Mouse (Mus musculus): Measurements from ENCODE around the gene Msi2. TPM values are rescaled to one million over a fixed set of nuclear protein-coding genes. Genes with fewer than 3 reads are reported as not detected.

Gene Msi2
- polyA plus RNA-seq, 1 experiment from 2014 or later: 2.9 TPM

DNA sequence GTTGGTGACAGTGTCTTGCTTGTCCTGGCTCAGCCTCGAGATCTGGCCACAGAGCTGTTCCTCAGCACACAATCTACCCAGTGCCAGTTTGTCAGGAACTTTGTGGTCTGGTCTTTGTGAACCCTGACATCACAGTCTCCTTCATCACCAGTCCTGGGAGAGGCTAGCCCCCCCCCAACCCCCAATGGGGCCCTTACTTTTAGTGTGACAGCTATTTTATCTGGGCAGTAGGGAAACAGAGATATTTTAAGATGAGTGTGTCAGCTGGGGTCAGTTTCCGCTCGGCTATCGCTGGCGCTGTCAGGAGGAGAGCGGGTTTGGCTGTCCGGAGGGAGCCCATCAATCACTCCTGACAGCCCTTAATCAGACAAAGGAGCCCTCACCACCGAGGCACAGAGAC is 404.8 kb downstream of the Msi2 start:
- Histone ChIP-seq H3K27ac (ENCODE audit: low read length) (no peak overlapping the region), H3K4me1 (ENCODE audit: control insufficient read depth, low read depth, low read length) (no peaks in the 10 kb centered on the region), H3K36me3 (ENCODE audit: control insufficient read depth, insufficient read depth) (no peaks in the 10 kb centered on the region), H3K9me3 (replicated peaks; ENCODE audit: control insufficient read depth, low read length) (no peaks in the 10 kb centered on the region), H3K4me3 (ENCODE audit: low read depth, low read length) (no peak overlapping the region), H3K4me2 (ENCODE audit: low read depth, low read length) (no peak overlapping the region), H3K27me3 (ENCODE audit: control insufficient read depth, insufficient read depth, low read depth, low read length) (no peaks in the 10 kb centered on the region), H3K9ac (ENCODE audit: low read depth, low read length) (no peak overlapping the region)
- WGBS (ENCODE audit: insufficient replicate concordance): 4% methylated on average over 8 of the region's 8 CpGs
- 0 out of 2 replicates have a peak, but pooled peaks have one; percentile 5 for ATAC-seq (ENCODE audit: low read depth)

DNA sequence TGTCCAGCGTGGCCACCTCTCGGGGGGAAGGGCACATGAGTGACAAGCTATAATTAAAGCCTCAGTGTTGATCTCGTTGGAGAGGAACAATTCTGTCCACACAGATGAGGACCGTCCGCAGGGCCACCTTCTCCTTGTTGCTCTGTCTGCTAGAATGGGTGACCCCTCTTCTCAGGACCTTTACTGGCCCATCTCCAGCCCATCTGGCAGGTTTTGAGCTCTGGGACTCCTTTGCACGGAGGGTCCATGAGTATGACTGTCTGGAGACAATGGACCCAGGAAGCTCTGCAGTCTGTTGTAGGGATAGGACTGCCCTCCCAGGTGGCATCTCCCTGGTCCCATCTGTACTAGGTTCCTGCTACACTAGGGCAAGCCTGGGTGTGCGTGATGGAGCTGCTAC is 406.7 kb downstream of the Msi2 start:
- no peaks in the 10 kb centered on the region for H3K36me3 ChIP-seq (ENCODE audit: control insufficient read depth, insufficient read depth)
- no peak overlapping the region for H3K4me3 ChIP-seq (ENCODE audit: low read depth, low read length)
- H3K4me2 ChIP-seq (ENCODE audit: low read depth, low read length): no peak overlapping the region
- no peak for ATAC-seq (ENCODE audit: low read depth)
- 51% methylated on average over 7 of the region's 7 CpGs for WGBS (ENCODE audit: insufficient replicate concordance)
- H3K4me1 ChIP-seq (ENCODE audit: control insufficient read depth, low read depth, low read length): no peaks in the 10 kb centered on the region
- no peak overlapping the region for H3K27ac ChIP-seq (ENCODE audit: low read length)
- no peaks in the 10 kb centered on the region for H3K27me3 ChIP-seq (ENCODE audit: control insufficient read depth, insufficient read depth, low read depth, low read length)
- H3K9ac ChIP-seq (ENCODE audit: low read depth, low read length): no peak overlapping the region
- no peaks in the 10 kb centered on the region for H3K9me3 ChIP-seq (replicated peaks; ENCODE audit: control insufficient read depth, low read length)

DNA sequence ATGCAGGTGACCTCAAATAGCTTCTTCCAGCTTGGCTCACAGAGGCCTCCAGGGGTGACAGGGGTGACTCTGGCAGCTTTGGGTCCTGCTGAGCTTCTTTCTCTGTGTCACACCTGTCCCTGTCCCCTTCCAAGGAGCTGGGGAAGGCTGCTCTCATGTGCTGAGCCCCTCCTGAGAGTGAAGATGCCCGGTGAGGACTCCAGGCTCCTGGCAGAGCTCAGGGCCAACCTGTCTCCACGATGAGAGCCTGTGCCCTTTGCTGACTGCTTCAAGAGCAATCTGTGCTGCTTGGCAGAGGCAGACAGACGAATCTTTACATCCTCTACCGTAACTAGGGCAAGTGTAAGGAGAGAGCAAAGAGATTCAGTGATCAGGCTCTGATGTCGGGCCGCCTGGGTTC is 407.5 kb downstream of the Msi2 start:
- Histone ChIP-seq H3K27me3 (ENCODE audit: control insufficient read depth, insufficient read depth, low read depth, low read length) (no peaks in the 10 kb centered on the region), H3K36me3 (ENCODE audit: control insufficient read depth, insufficient read depth) (no peaks in the 10 kb centered on the region), H3K27ac (ENCODE audit: low read length) (no peak overlapping the region), H3K4me1 (ENCODE audit: control insufficient read depth, low read depth, low read length) (no peaks in the 10 kb centered on the region), H3K4me2 (ENCODE audit: low read depth, low read length) (no peak overlapping the region), H3K4me3 (ENCODE audit: low read depth, low read length) (no peak overlapping the region), H3K9me3 (replicated peaks; ENCODE audit: control insufficient read depth, low read length) (no peaks in the 10 kb centered on the region), H3K9ac (ENCODE audit: low read depth, low read length) (no peak overlapping the region)
- ATAC-seq (ENCODE audit: low read depth): no peak
- 58% methylated on average over 6 of the region's 6 CpGs for WGBS (ENCODE audit: insufficient replicate concordance)

GRCm38 (mm10) chr11:88309059-88309700 is 409.1 kb downstream of the Msi2 start:
- 71% methylated on average over 10 of the region's 10 CpGs for WGBS (ENCODE audit: insufficient replicate concordance)
- ATAC-seq (ENCODE audit: low read depth): no peak
- no peak overlapping the region for H3K4me2 ChIP-seq (ENCODE audit: low read depth, low read length)

DNA sequence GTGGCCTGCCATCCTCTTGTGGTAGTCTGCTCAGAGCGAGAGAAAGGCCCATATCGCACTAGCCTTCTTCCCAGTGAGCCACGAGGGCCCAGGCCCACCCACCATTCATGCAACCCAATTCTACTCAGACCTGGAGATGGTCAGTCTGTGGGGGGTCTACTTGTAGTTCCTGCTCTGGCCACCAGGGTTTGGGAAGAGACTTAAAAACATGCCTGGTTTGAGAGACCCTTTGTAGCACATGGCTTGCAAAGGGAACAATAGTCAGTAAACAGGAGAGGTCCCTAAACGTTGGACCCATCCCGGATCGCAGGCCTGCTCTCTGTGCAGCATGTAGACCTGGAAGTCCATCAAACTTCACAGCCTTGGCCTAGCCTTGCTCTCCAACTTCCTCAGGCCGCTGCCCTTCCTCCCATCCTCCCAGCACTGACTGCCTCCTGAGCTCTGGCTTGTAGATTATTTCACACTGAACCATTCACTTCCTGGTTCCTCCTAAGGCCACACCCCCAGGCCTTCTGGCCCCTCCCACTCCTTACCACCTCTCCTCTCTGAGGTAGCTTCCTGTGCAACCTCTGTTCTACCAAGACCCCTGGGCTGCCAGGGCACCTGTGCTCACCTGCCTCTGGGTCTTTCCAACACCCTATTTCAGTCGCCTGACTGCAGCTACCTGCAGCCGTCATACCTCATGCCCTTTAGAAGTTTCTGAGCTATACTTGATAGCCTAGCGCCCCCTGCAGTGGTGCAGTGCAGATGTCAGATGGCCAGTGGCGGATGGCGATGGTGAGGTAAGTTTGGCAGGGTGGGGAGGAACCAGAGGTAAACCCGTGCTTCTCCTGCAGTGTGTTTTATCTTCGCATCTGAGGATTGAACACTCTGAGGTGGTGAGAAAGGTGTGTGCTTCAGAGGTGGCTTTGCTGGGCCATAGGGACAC is 410.4 kb downstream of the Msi2 start:
- Histone ChIP-seq H3K27me3 (ENCODE audit: control insufficient read depth, insufficient read depth, low read depth, low read length) (no peaks in the 10 kb centered on the region), H3K4me1 (ENCODE audit: control insufficient read depth, low read depth, low read length) (no peaks in the 10 kb centered on the region), H3K27ac (ENCODE audit: low read length) (no peak overlapping the region), H3K4me2 (ENCODE audit: low read depth, low read length) (no peak overlapping the region), H3K36me3 (ENCODE audit: control insufficient read depth, insufficient read depth) (no peaks in the 10 kb centered on the region), H3K4me3 (ENCODE audit: low read depth, low read length) (no peak overlapping the region), H3K9ac (ENCODE audit: low read depth, low read length) (no peak overlapping the region), H3K9me3 (replicated peaks; ENCODE audit: control insufficient read depth, low read length) (no peaks in the 10 kb centered on the region)
- ATAC-seq (ENCODE audit: low read depth): no peak
- 65% methylated on average over 14 of the region's 14 CpGs for WGBS (ENCODE audit: insufficient replicate concordance)

More at GRCm38 (mm10) chr11:88309059-88309700, 409.1 kb downstream of the Msi2 start:
- Histone ChIP-seq H3K4me3 (ENCODE audit: low read depth, low read length) (no peak overlapping the region), H3K9ac (ENCODE audit: low read depth, low read length) (no peak overlapping the region), H3K4me1 (ENCODE audit: control insufficient read depth, low read depth, low read length) (no peaks in the 10 kb centered on the region), H3K36me3 (ENCODE audit: control insufficient read depth, insufficient read depth) (no peaks in the 10 kb centered on the region), H3K27me3 (ENCODE audit: control insufficient read depth, insufficient read depth, low read depth, low read length) (no peaks in the 10 kb centered on the region), H3K9me3 (replicated peaks; ENCODE audit: control insufficient read depth, low read length) (no peaks in the 10 kb centered on the region), H3K27ac (ENCODE audit: low read length) (no peak overlapping the region)

GRCm38 (mm10) chr11:88305759-88306158 is 412.6 kb downstream of the Msi2 start:
- H3K27me3 ChIP-seq (ENCODE audit: control insufficient read depth, insufficient read depth, low read depth, low read length): no peaks in the 10 kb centered on the region
- no peak overlapping the region for H3K9ac ChIP-seq (ENCODE audit: low read depth, low read length)
- no peak overlapping the region for H3K4me2 ChIP-seq (ENCODE audit: low read depth, low read length)
- no peak overlapping the region for H3K4me3 ChIP-seq (ENCODE audit: low read depth, low read length)
- ATAC-seq (ENCODE audit: low read depth): no peak
- 37% methylated on average over 6 of the region's 6 CpGs for WGBS (ENCODE audit: insufficient replicate concordance)
- no peaks in the 10 kb centered on the region for H3K9me3 ChIP-seq (replicated peaks; ENCODE audit: control insufficient read depth, low read length)
- no peaks in the 10 kb centered on the region for H3K36me3 ChIP-seq (ENCODE audit: control insufficient read depth, insufficient read depth)
- no peaks in the 10 kb centered on the region for H3K4me1 ChIP-seq (ENCODE audit: control insufficient read depth, low read depth, low read length)
- H3K27ac ChIP-seq (ENCODE audit: low read length): no peak overlapping the region

DNA sequence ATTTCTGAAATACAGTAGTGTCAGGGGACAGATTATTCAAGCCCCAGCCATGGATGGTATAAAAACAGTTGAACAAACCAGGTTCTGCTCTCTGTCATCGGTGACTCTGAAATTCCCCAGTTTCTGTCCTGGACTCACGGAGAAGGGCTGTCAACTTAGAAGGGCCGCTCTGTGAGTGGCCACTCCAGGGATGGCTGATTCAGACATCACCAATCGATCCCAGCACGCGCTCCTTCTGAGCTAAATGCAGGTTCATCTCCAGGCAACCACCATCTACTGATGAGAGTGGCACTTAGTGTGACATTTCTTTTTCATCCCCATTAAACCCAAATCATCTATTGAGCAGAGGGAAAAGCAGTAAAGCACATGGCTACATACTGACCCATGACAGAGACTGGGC is 416.7 kb downstream of the Msi2 start:
- H3K27ac ChIP-seq (ENCODE audit: low read length): no peak overlapping the region
- no peaks in the 10 kb centered on the region for H3K27me3 ChIP-seq (ENCODE audit: control insufficient read depth, insufficient read depth, low read depth, low read length)
- no peaks in the 10 kb centered on the region for H3K9me3 ChIP-seq (replicated peaks; ENCODE audit: control insufficient read depth, low read length)
- H3K4me1 ChIP-seq (ENCODE audit: control insufficient read depth, low read depth, low read length): no peaks in the 10 kb centered on the region
- H3K36me3 ChIP-seq (ENCODE audit: control insufficient read depth, insufficient read depth): no peaks in the 10 kb centered on the region
- H3K4me3 ChIP-seq (ENCODE audit: low read depth, low read length): no peak overlapping the region
- H3K9ac ChIP-seq (ENCODE audit: low read depth, low read length): no peak overlapping the region
- no peak for ATAC-seq (ENCODE audit: low read depth)
- H3K4me2 ChIP-seq (ENCODE audit: low read depth, low read length): no peak overlapping the region
- WGBS (ENCODE audit: insufficient replicate concordance): 62% methylated on average over 6 of the region's 6 CpGs

- Histone ChIP-seq H3K4me3 (ENCODE audit: low read depth, low read length) (no peak overlapping the region), H3K4me1 (ENCODE audit: control insufficient read depth, low read depth, low read length) (no peaks in the 10 kb centered on the region; the same call in 1 of the 2 replicates), H3K36me3 (ENCODE audit: control insufficient read depth, insufficient read depth) (no peaks in the 10 kb centered on the region), H3K27me3 (ENCODE audit: control insufficient read depth, insufficient read depth, low read depth, low read length) (peaks cover 4% of the 10 kb centered on the region), H3K9me3 (replicated peaks; ENCODE audit: control insufficient read depth, low read length) (no peaks in the 10 kb centered on the region), H3K4me2 (ENCODE audit: low read depth, low read length) (no peak overlapping the region), H3K9ac (ENCODE audit: low read depth, low read length) (no peak overlapping the region), H3K27ac (ENCODE audit: low read length) (no peak overlapping the region)
- no peak for ATAC-seq (ENCODE audit: low read depth)
- WGBS (ENCODE audit: insufficient replicate concordance): 60% methylated on average over 4 of the region's 4 CpGs
Observed at GRCm38 (mm10) chr11:88299345-88299744, 419.0 kb downstream of the Msi2 start.

- no peaks in the 10 kb centered on the region for H3K36me3 ChIP-seq (ENCODE audit: control insufficient read depth, insufficient read depth)
- ATAC-seq (ENCODE audit: low read depth): no peak
- no peaks in the 10 kb centered on the region for H3K9me3 ChIP-seq (replicated peaks; ENCODE audit: control insufficient read depth, low read length)
- WGBS (ENCODE audit: insufficient replicate concordance): 41% methylated on average over 4 of the region's 4 CpGs
- H3K4me3 ChIP-seq (ENCODE audit: low read depth, low read length): no peak overlapping the region
- H3K4me1 ChIP-seq (ENCODE audit: control insufficient read depth, low read depth, low read length): no peaks in the 10 kb centered on the region; the same call in 1 of the 2 replicates
- H3K4me2 ChIP-seq (ENCODE audit: low read depth, low read length): no peak overlapping the region
- H3K9ac ChIP-seq (ENCODE audit: low read depth, low read length): no peak overlapping the region
- H3K27ac ChIP-seq (ENCODE audit: low read length): no peak overlapping the region
- peaks cover 15% of the 10 kb centered on the region for H3K27me3 ChIP-seq (ENCODE audit: control insufficient read depth, insufficient read depth, low read depth, low read length)
Observed at GRCm38 (mm10) chr11:88297526-88297925, 420.8 kb downstream of the Msi2 start.

Measured in liver, embryonic 16.5 days (tissue).